Mouse (Mus musculus) forebrain, embryonic 12.5 days (tissue): ENCODE measurements around the gene Mrs2. TPM values are rescaled to one million over a fixed set of nuclear protein-coding genes. Genes with fewer than 3 reads are reported as not detected.
A peak's percentile ranks its signal among the peaks of the same experiment; 100 is the strongest.

Experiments used
- ATAC-seq: fragments of 200-750 bp; cut with Nextera tagmentation; 2 replicates; pipeline ENCODE4 v1.8.0; 2017; ENCODE audit warnings: moderate TSS enrichment; ENCODE audit not compliant: low FRiP score
- H3K27ac ChIP-seq: fragments of 300-500 bp; sonication (generic); 2 replicates; pipeline ENCODE4 v1.5.1; 2016; ENCODE audit warnings: mild to moderate bottlenecking
- H3K27me3 ChIP-seq: fragments of 300-500 bp; sonication (generic); 2 replicates; pipeline ENCODE4 v1.6.1; 2016; ENCODE audit warnings: mild to moderate bottlenecking
- H3K36me3 ChIP-seq: fragments of 300-500 bp; sonication (generic); replicated peaks from 2 replicates; pipeline ENCODE4 v1.6.1; 2016; ENCODE audit warnings: mild to moderate bottlenecking
- H3K4me1 ChIP-seq: fragments of 300-500 bp; sonication (generic); 2 replicates; pipeline ENCODE4 v1.6.1; 2016
- H3K4me2 ChIP-seq: fragments of 300-500 bp; sonication (generic); 2 replicates; pipeline ENCODE4 v1.6.1; 2016; ENCODE audit warnings: mild to moderate bottlenecking, moderate library complexity
- H3K4me3 ChIP-seq: fragments of 300-500 bp; sonication (generic); replicated peaks from 2 replicates; pipeline ENCODE4 v1.5.1; 2016; ENCODE audit warnings: mild to moderate bottlenecking
- H3K9ac ChIP-seq: fragments of 300-500 bp; sonication (generic); 2 replicates; pipeline ENCODE4 v1.6.1; 2016; ENCODE audit warnings: mild to moderate bottlenecking
- H3K9me3 ChIP-seq: fragments of 300-500 bp; sonication (generic); 2 replicates; pipeline ENCODE4 v1.6.1; 2016
- WGBS: fragments of 180-500 bp; shearing (Covaris S2); methylation state at CpG from one replicate; pipeline ENCODE4 v1.1.7; 2016; 5-methylcytosine and 5-hydroxymethylcytosine counted together
- polyA plus RNA-seq: library from polyadenylated mRNA; unstranded; fragments of >200 nt; fragmentation: Nextera tagmentation; extraction: Ambion mirVana; gene quantifications from 2 replicates; pipeline ENCODE4 v1.2.1, GENCODE M21; 2016

Gene Mrs2
- polyA plus RNA-seq, 1 experiment from 2014 or later: 23.8 TPM

GRCm38 (mm10) chr13:25022386-25022785, 2.2 kb upstream of the Mrs2 start:
- H3K4me1 ChIP-seq: peaks cover 22% of the 10 kb centered on the region
- H3K9me3 ChIP-seq: no peaks in the 10 kb centered on the region
- H3K27ac ChIP-seq: no peak overlapping the region
- no peak overlapping the region for H3K4me2 ChIP-seq
- no peaks in the 10 kb centered on the region for H3K36me3 ChIP-seq
- no peak overlapping the region for H3K4me3 ChIP-seq
- 75% methylated on average over 4 of the region's 4 CpGs for WGBS
- no peak overlapping the region for H3K9ac ChIP-seq
- H3K27me3 ChIP-seq: no peaks in the 10 kb centered on the region
- no peak for ATAC-seq

GRCm38 (mm10) chr13:25020540-25020892, 337 bp upstream of the Mrs2 start:
- Histone ChIP-seq H3K4me2 (peak overlapping the region; percentile 80), H3K4me3 (peak overlapping the region; percentile 94), H3K9ac (peak overlapping the region; percentile 89), H3K27me3 (no peaks in the 10 kb centered on the region), H3K36me3 (no peaks in the 10 kb centered on the region; the same call in 1 of the 2 replicates), H3K9me3 (no peaks in the 10 kb centered on the region), H3K27ac (peak overlapping the region; percentile 76), H3K4me1 (peaks cover 22% of the 10 kb centered on the region)
- peak; percentile 54 for ATAC-seq
- WGBS: 60% methylated on average over 4 of the region's 4 CpGs

GRCm38 (mm10) chr13:25018316-25018715, 1.9 kb downstream of the Mrs2 start:
- WGBS: 92% methylated on average over 9 of the region's 9 CpGs
- no peak overlapping the region for H3K9ac ChIP-seq
- no peak for ATAC-seq

GRCm38 (mm10) chr13:25007115-25007514, 13.1 kb downstream of the Mrs2 start:
- H3K27me3 ChIP-seq: no peaks in the 10 kb centered on the region
- peaks cover 5% of the 10 kb centered on the region; the same call in 1 of the 2 replicates for H3K9me3 ChIP-seq
- WGBS: 89% methylated on average over 6 of the region's 8 CpGs
- no peak overlapping the region for H3K27ac ChIP-seq
- H3K4me1 ChIP-seq: no peaks in the 10 kb centered on the region
- H3K4me3 ChIP-seq: no peak overlapping the region
- no peak overlapping the region for H3K4me2 ChIP-seq
- no peak overlapping the region for H3K9ac ChIP-seq
- H3K36me3 ChIP-seq: peaks cover 24% of the 10 kb centered on the region
- no peak for ATAC-seq

More at GRCm38 (mm10) chr13:25018316-25018715, 1.9 kb downstream of the Mrs2 start:
- H3K27me3 ChIP-seq: no peaks in the 10 kb centered on the region
- H3K36me3 ChIP-seq: no peaks in the 10 kb centered on the region; the same call in 1 of the 2 replicates
- H3K4me1 ChIP-seq: peaks cover 22% of the 10 kb centered on the region
- H3K4me3 ChIP-seq: no peak overlapping the region
- H3K9me3 ChIP-seq: no peaks in the 10 kb centered on the region
- H3K27ac ChIP-seq: no peak overlapping the region
- H3K4me2 ChIP-seq: peak overlapping the region; percentile 80

- Histone ChIP-seq H3K36me3 (peaks cover 60% of the 10 kb centered on the region), H3K27ac (no peak overlapping the region), H3K27me3 (no peaks in the 10 kb centered on the region), H3K9ac (no peak overlapping the region), H3K4me3 (no peak overlapping the region), H3K9me3 (peaks cover 5% of the 10 kb centered on the region; the same call in 1 of the 2 replicates), H3K4me2 (no peak overlapping the region), H3K4me1 (no peaks in the 10 kb centered on the region)
- no peak for ATAC-seq
Observed at GRCm38 (mm10) chr13:25002965-25003364, 17.2 kb downstream of the Mrs2 start.

GRCm38 (mm10) chr13:24999538-24999937, 20.6 kb downstream of the Mrs2 start:
- H3K9ac ChIP-seq: no peak overlapping the region
- H3K4me2 ChIP-seq: no peak overlapping the region
- H3K27ac ChIP-seq: no peak overlapping the region
- no peaks in the 10 kb centered on the region for H3K9me3 ChIP-seq
- ATAC-seq: no peak
- WGBS: 88% methylated on average over 2 of the region's 2 CpGs
- H3K4me1 ChIP-seq: no peaks in the 10 kb centered on the region
- no peaks in the 10 kb centered on the region for H3K27me3 ChIP-seq
- H3K36me3 ChIP-seq: peaks cover 82% of the 10 kb centered on the region
- no peak overlapping the region for H3K4me3 ChIP-seq

GRCm38 (mm10) chr13:24993160-24993559, 27.0 kb downstream of the Mrs2 start:
- WGBS: 66% methylated on average over 2 of the region's 2 CpGs
- H3K4me3 ChIP-seq: no peak overlapping the region
- H3K36me3 ChIP-seq: peaks cover 81% of the 10 kb centered on the region
- no peaks in the 10 kb centered on the region for H3K9me3 ChIP-seq
- no peaks in the 10 kb centered on the region for H3K4me1 ChIP-seq
- no peak overlapping the region for H3K4me2 ChIP-seq
- no peak for ATAC-seq
- H3K9ac ChIP-seq: no peak overlapping the region
- H3K27me3 ChIP-seq: no peaks in the 10 kb centered on the region
- no peak overlapping the region for H3K27ac ChIP-seq

- Histone ChIP-seq H3K27me3 (no peaks in the 10 kb centered on the region), H3K27ac (no peak overlapping the region), H3K36me3 (peaks cover 39% of the 10 kb centered on the region), H3K4me1 (peaks cover 3% of the 10 kb centered on the region; the same call in 1 of the 2 replicates), H3K9ac (no peak overlapping the region), H3K9me3 (no peaks in the 10 kb centered on the region), H3K4me2 (no peak overlapping the region), H3K4me3 (no peak overlapping the region)
- WGBS: 81% methylated on average over 6 of the region's 6 CpGs
- no peak for ATAC-seq
Observed at GRCm38 (mm10) chr13:24989006-24989405, 31.2 kb downstream of the Mrs2 start.

GRCm38 (mm10) chr13:24988391-24988790, 31.8 kb downstream of the Mrs2 start:
- H3K27me3 ChIP-seq: no peaks in the 10 kb centered on the region
- H3K9me3 ChIP-seq: no peaks in the 10 kb centered on the region
- no peak overlapping the region for H3K9ac ChIP-seq
- ATAC-seq: peak; percentile 80
- peaks cover 33% of the 10 kb centered on the region for H3K36me3 ChIP-seq
- H3K27ac ChIP-seq: no peak overlapping the region
- H3K4me1 ChIP-seq: peaks cover 3% of the 10 kb centered on the region; the same call in 1 of the 2 replicates
- H3K4me2 ChIP-seq: no peak overlapping the region
- no peak overlapping the region for H3K4me3 ChIP-seq
- WGBS: 45% methylated on average over 7 of the region's 7 CpGs

GRCm38 (mm10) chr13:24985435-24985834, 34.7 kb downstream of the Mrs2 start:
- Histone ChIP-seq H3K9me3 (no peaks in the 10 kb centered on the region), H3K27me3 (no peaks in the 10 kb centered on the region), H3K4me3 (no peak overlapping the region), H3K4me1 (peaks cover 3% of the 10 kb centered on the region; the same call in 1 of the 2 replicates), H3K4me2 (no peak overlapping the region), H3K9ac (no peak overlapping the region), H3K36me3 (peaks cover 11% of the 10 kb centered on the region), H3K27ac (no peak overlapping the region)
- no peak for ATAC-seq
- 27% methylated on average over 2 of the region's 2 CpGs for WGBS

- 92% methylated on average over 6 of the region's 6 CpGs for WGBS
- no peak for ATAC-seq
- H3K9me3 ChIP-seq: no peaks in the 10 kb centered on the region
- no peak overlapping the region for H3K9ac ChIP-seq
- H3K4me1 ChIP-seq: peaks cover 3% of the 10 kb centered on the region; the same call in 1 of the 2 replicates
- no peaks in the 10 kb centered on the region for H3K36me3 ChIP-seq
- H3K27ac ChIP-seq: no peak overlapping the region
- H3K4me3 ChIP-seq: no peak overlapping the region
- H3K4me2 ChIP-seq: no peak overlapping the region
- H3K27me3 ChIP-seq: no peaks in the 10 kb centered on the region
Observed at GRCm38 (mm10) chr13:24981031-24981430, 39.1 kb downstream of the Mrs2 start.

GRCm38 (mm10) chr13:24977820-24978342, 42.3 kb downstream of the Mrs2 start:
- WGBS: 87% methylated on average over 5 of the region's 5 CpGs
- H3K9me3 ChIP-seq: no peaks in the 10 kb centered on the region
- H3K9ac ChIP-seq: no peak overlapping the region
- no peak overlapping the region for H3K4me3 ChIP-seq
- no peak overlapping the region for H3K4me2 ChIP-seq
- H3K4me1 ChIP-seq: no peaks in the 10 kb centered on the region
- no peak for ATAC-seq
- H3K36me3 ChIP-seq: no peaks in the 10 kb centered on the region
- H3K27me3 ChIP-seq: no peaks in the 10 kb centered on the region
- no peak overlapping the region for H3K27ac ChIP-seq

GRCm38 (mm10) chr13:24976384-24976783, 43.8 kb downstream of the Mrs2 start:
- peak; percentile 49; the same call in 1 of the 2 replicates for ATAC-seq
- WGBS: 71% methylated on average over 4 of the region's 4 CpGs
- H3K27me3 ChIP-seq: no peaks in the 10 kb centered on the region

More at GRCm38 (mm10) chr13:24976384-24976783, 43.8 kb downstream of the Mrs2 start:
- no peak overlapping the region for H3K4me2 ChIP-seq
- no peak overlapping the region for H3K27ac ChIP-seq
- no peak overlapping the region for H3K9ac ChIP-seq
- H3K4me3 ChIP-seq: no peak overlapping the region
- no peaks in the 10 kb centered on the region for H3K4me1 ChIP-seq
- H3K9me3 ChIP-seq: no peaks in the 10 kb centered on the region
- H3K36me3 ChIP-seq: no peaks in the 10 kb centered on the region
